Mouse (Mus musculus) heart, embryonic 14.5 days (tissue): ENCODE data around the gene Mgp. TPM values are rescaled to one million over a fixed set of nuclear protein-coding genes. Genes with fewer than 3 reads are reported as not detected.

Source experiments
- ATAC-seq: fragments of 200-750 bp; cut with Nextera tagmentation; 2 replicates; pipeline ENCODE4 v1.8.0; 2017; ENCODE audit warnings: low read depth, moderate TSS enrichment; ENCODE audit not compliant: insufficient number of reproducible peaks, insufficient read depth, low FRiP score
- H3K27ac ChIP-seq, 2 experiments: fragments of 200-500 bp in 1 of 2; fragments of 300-500 bp in 1 of 2; sonication (generic) in 1 of 2; replicated peaks in 1 of 2; 2 replicates each; pipeline ENCODE4 v1.5.1; 2012 to 2014; ENCODE audit warnings: low read depth in 2 of 2, low read length in 2 of 2, control low read depth in 1 of 2, mild to moderate bottlenecking in 1 of 2, mixed read lengths in 1 of 2; ENCODE audit not compliant: control insufficient read depth in 1 of 2, insufficient read depth in 1 of 2
- H3K27me3 ChIP-seq: fragments of 300-500 bp; sonication (generic); 2 replicates; pipeline ENCODE4 v1.6.1; 2014; ENCODE audit warnings: mild to moderate bottlenecking, low read length, control low read depth; ENCODE audit not compliant: control insufficient read depth, insufficient read depth
- H3K36me3 ChIP-seq: fragments of 300-500 bp; sonication (generic); 2 replicates; pipeline ENCODE4 v1.6.1; 2014; ENCODE audit warnings: mild to moderate bottlenecking, control low read depth, low read length, mixed read lengths; ENCODE audit not compliant: control insufficient read depth, insufficient read depth
- H3K4me1 ChIP-seq, 2 experiments: fragments of 200-500 bp in 1 of 2; fragments of 300-500 bp in 1 of 2; sonication (generic) in 1 of 2; 2 replicates each; pipeline ENCODE4 v1.6.1; 2012 to 2014; ENCODE audit warnings: low read length in 2 of 2, control low read depth in 1 of 2, mixed read lengths in 1 of 2; ENCODE audit not compliant: control insufficient read depth in 2 of 2, insufficient read depth in 2 of 2
- H3K4me2 ChIP-seq: fragments of 300-500 bp; sonication (generic); 2 replicates; pipeline ENCODE4 v1.6.1; 2014; ENCODE audit warnings: mild to moderate bottlenecking, low read length
- H3K4me3 ChIP-seq, 2 experiments: fragments of 200-500 bp in 1 of 2; fragments of 300-500 bp in 1 of 2; sonication (generic) in 1 of 2; 2 replicates each; pipeline ENCODE4 v1.5.1; 2012 to 2014; ENCODE audit warnings: low read length in 2 of 2, mild to moderate bottlenecking in 2 of 2, control low read depth in 1 of 2, low read depth in 1 of 2, moderate library complexity in 1 of 2; ENCODE audit not compliant: control insufficient read depth in 1 of 2, insufficient read depth in 1 of 2
- H3K9ac ChIP-seq: fragments of 300-500 bp; sonication (generic); 2 replicates; pipeline ENCODE4 v1.6.1; 2014; ENCODE audit warnings: mild to moderate bottlenecking, low read length
- H3K9me3 ChIP-seq: fragments of 300-500 bp; sonication (generic); 2 replicates; pipeline ENCODE4 v1.6.1; 2016; ENCODE audit warnings: low read length, control low read depth; ENCODE audit not compliant: control insufficient read depth
- WGBS: fragments of 180-500 bp; shearing (Covaris S2); extraction: QIAGEN DNeasy Blood & Tissue Kit; methylation state at CpG from one replicate; pipeline ENCODE4 v1.1.7; 2014; 5-methylcytosine and 5-hydroxymethylcytosine counted together
- polyA plus RNA-seq: library from polyadenylated mRNA; unstranded; fragments of >200 nt; fragmentation: Nextera tagmentation; extraction: Ambion mirVana; gene quantifications from 2 replicates; pipeline ENCODE4 v1.2.1, GENCODE M21; 2014

Gene Mgp
- polyA plus RNA-seq, 1 experiment from 2014 or later, result 563 TPM

GRCm38 (mm10) chr6:136883961-136884360 lies 8.3 kb upstream of the Mgp start:
- Histone ChIP-seq H3K36me3 (no peaks in the 10 kb centered on the region), H3K27me3 (no peaks in the 10 kb centered on the region), H3K4me3 (no peak overlapping the region), H3K4me1 (peaks cover 2 to 6% of the 10 kb centered on the region in 2 experiments; a peak in 1 of 4 replicates), H3K27ac (no peak overlapping the region), H3K9me3 (no peaks in the 10 kb centered on the region), H3K9ac (no peak overlapping the region), H3K4me2 (no peak overlapping the region)
- 92% methylated on average over 6 of the region's 6 CpGs for WGBS
- ATAC-seq, result no peak

DNA sequence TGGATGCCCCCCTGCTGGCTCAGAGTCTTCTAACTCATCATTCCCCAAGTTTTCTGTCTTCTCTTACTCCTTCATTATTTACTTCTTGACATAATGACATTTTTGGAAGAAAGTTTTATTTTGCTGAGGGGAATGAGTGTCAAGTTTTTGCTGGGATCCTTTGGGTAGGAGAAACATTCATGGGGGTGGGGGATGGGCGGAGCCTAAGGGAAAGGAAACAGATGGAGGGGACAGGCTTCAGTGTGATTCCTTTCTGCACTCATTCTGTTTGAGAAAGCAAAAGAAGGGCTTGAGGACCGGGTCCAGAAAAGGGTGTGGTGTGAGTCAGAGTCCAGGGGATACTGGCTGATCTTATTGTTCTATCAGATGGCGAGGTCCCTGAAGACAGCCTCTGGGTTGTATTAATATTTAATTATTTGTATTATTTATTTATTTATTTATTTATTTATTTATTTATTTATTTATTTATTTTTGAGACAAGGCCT lies 7.8 kb upstream of the Mgp start:
- Histone ChIP-seq H3K4me1 (peaks cover 0 to 4% of the 10 kb centered on the region in 2 experiments; a peak in 1 of 4 replicates), H3K36me3 (no peaks in the 10 kb centered on the region), H3K4me2 (no peak overlapping the region), H3K27ac (no peak overlapping the region), H3K9me3 (no peaks in the 10 kb centered on the region), H3K9ac (no peak overlapping the region), H3K27me3 (no peaks in the 10 kb centered on the region), H3K4me3 (no peak overlapping the region)
- ATAC-seq, result no peak
- WGBS, result 71% methylated on average over 3 of the region's 3 CpGs

DNA sequence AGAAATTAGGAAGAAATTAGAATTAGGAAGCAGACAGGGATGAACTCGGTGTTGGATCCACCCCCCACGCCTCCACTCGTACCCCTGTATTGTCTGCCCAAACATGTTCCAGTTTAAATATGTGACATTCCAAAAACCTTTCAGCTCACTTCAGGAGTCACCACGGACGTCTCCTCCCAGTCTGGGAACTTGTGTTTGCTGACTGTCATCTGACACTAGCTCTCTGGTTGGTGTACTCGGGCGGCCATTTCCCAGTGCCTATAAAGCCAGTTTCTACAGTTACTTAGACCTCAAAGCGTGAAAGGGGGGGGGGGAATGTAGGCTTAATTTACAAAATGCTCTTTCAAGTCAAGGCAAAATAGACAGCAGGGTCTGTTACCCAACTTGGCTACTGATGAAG lies 6.1 kb upstream of the Mgp start:
- no peak overlapping the region for H3K9ac ChIP-seq
- no peak overlapping the region for H3K27ac ChIP-seq
- H3K4me3 ChIP-seq, result no peak overlapping the region
- no peaks in the 10 kb centered on the region for H3K9me3 ChIP-seq
- 59% methylated on average over 8 of the region's 8 CpGs for WGBS
- no peaks in the 10 kb centered on the region for H3K4me1 ChIP-seq
- H3K27me3 ChIP-seq, result no peaks in the 10 kb centered on the region
- H3K4me2 ChIP-seq, result no peak overlapping the region
- no peaks in the 10 kb centered on the region for H3K36me3 ChIP-seq
- ATAC-seq, result no peak

DNA sequence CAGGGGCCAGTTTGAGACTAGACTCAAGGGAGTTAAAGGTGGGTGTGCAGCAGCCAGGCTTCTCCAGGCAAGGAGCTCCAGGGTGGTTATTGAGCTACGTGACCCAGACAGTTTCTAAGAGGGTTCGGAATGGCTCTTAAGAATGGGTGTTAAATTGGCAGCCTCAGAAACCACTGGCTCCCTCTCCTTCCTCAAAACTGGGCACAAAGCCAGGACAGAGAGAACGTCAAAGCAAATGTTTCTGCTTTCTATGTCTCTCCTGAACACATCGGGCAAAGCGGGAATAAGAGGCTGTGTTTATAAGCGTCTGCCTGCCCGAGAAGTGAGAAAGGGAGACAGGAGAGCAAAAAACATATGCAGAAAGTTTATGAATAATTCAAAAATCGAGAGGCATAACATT lies 1.0 kb downstream of the Mgp start:
- H3K9me3 ChIP-seq, result no peaks in the 10 kb centered on the region
- peak overlapping the region; percentile 58 for H3K4me2 ChIP-seq
- 15% methylated on average over 8 of the region's 8 CpGs for WGBS
- H3K9ac ChIP-seq, result peak overlapping the region; percentile 67
- peaks cover 9 to 17% of the 10 kb centered on the region in 2 experiments for H3K4me1 ChIP-seq
- peak overlapping the region; percentile 37 to 51 for H3K4me3 ChIP-seq
- peaks cover 7% of the 10 kb centered on the region; the same call in 1 of the 2 replicates for H3K36me3 ChIP-seq
- ATAC-seq, result no peak
- H3K27ac ChIP-seq, result peak overlapping the region; percentile 66 to 68
- H3K27me3 ChIP-seq, result no peaks in the 10 kb centered on the region

- ATAC-seq, result no peak
- no peak overlapping the region for H3K9ac ChIP-seq
- peaks cover 7% of the 10 kb centered on the region; the same call in 1 of the 2 replicates for H3K36me3 ChIP-seq
- H3K4me2 ChIP-seq, result no peak overlapping the region
- no peak overlapping the region for H3K4me3 ChIP-seq
- H3K27me3 ChIP-seq, result no peaks in the 10 kb centered on the region
- H3K4me1 ChIP-seq, result peaks cover 0 to 3% of the 10 kb centered on the region in 2 experiments; a peak in 2 of 4 replicates
- H3K27ac ChIP-seq, result no peak overlapping the region
- 75% methylated on average over 5 of the region's 5 CpGs for WGBS
- H3K9me3 ChIP-seq, result no peaks in the 10 kb centered on the region
Observed at GRCm38 (mm10) chr6:136868921-136869320, 6.7 kb downstream of the Mgp start.

- no peak overlapping the region for H3K4me3 ChIP-seq
- WGBS, result 86% methylated on average over 4 of the region's 4 CpGs
Observed at GRCm38 (mm10) chr6:136866150-136866549, 9.5 kb downstream of the Mgp start.

GRCm38 (mm10) chr6:136865360-136865759 lies 10.3 kb downstream of the Mgp start:
- peaks cover 0 to 5% of the 10 kb centered on the region in 2 experiments; a peak in 3 of 4 replicates for H3K4me1 ChIP-seq
- no peaks in the 10 kb centered on the region for H3K9me3 ChIP-seq
- 76% methylated on average over 5 of the region's 5 CpGs for WGBS
- no peaks in the 10 kb centered on the region for H3K36me3 ChIP-seq
- H3K4me2 ChIP-seq, result no peak overlapping the region
- H3K9ac ChIP-seq, result no peak overlapping the region
- H3K27ac ChIP-seq, result no peak overlapping the region
- no peaks in the 10 kb centered on the region for H3K27me3 ChIP-seq
- H3K4me3 ChIP-seq, result no peak overlapping the region
- no peak for ATAC-seq

More at GRCm38 (mm10) chr6:136866150-136866549, 9.5 kb downstream of the Mgp start:
- no peak for ATAC-seq
- H3K36me3 ChIP-seq, result no peaks in the 10 kb centered on the region
- H3K4me1 ChIP-seq, result no peaks in the 10 kb centered on the region; a peak in 1 of 4 replicates
- no peaks in the 10 kb centered on the region for H3K27me3 ChIP-seq
- no peaks in the 10 kb centered on the region for H3K9me3 ChIP-seq
- no peak overlapping the region for H3K9ac ChIP-seq
- no peak overlapping the region for H3K4me2 ChIP-seq
- no peak overlapping the region for H3K27ac ChIP-seq

GRCm38 (mm10) chr6:136861020-136861419 lies 14.6 kb downstream of the Mgp start:
- Histone ChIP-seq H3K27ac (peak overlapping the region; percentile 12 to 43; a peak in 2 of 4 replicates), H3K4me2 (0 out of 2 replicates have a peak overlapping the region, but pooled peaks have one; percentile 34), H3K36me3 (no peaks in the 10 kb centered on the region), H3K9ac (peak overlapping the region; percentile 42), H3K27me3 (no peaks in the 10 kb centered on the region), H3K9me3 (no peaks in the 10 kb centered on the region), H3K4me3 (no peak overlapping the region), H3K4me1 (peaks cover 22 to 42% of the 10 kb centered on the region in 2 experiments)
- 34% methylated on average over 9 of the region's 9 CpGs for WGBS
- no peak for ATAC-seq
